Mouse (Mus musculus) liver, embryonic 14.5 days (tissue): ENCODE data around the gene Dock9. TPM values are rescaled to one million over a fixed set of nuclear protein-coding genes. Genes with fewer than 3 reads are reported as not detected.

Experiments
- ATAC-seq: fragments of 200-750 bp; cut with Nextera tagmentation; 2 replicates; pipeline ENCODE4 v1.8.0; 2017; ENCODE audit warnings: moderate number of reproducible peaks, mild to moderate bottlenecking, moderate library complexity; ENCODE audit not compliant: insufficient read depth
- DNase-seq, 3 experiments: peaks; one replicate each; pipeline ENCODE4 v3.0.0-alpha.2; 2012 to 2013; ENCODE audit warnings: low read depth in 3 of 3, low spot score in 3 of 3
- H3K27ac ChIP-seq: fragments of 300-500 bp; sonication (generic); 2 replicates; pipeline ENCODE4 v1.5.1; 2014; ENCODE audit warnings: moderate library complexity, mild to moderate bottlenecking, control low read depth, inconsistent platforms
- H3K27me3 ChIP-seq: fragments of 300-500 bp; sonication (generic); 2 replicates; pipeline ENCODE4 v1.6.1; 2014; ENCODE audit warnings: mild to moderate bottlenecking, low read length, moderate library complexity; ENCODE audit not compliant: control insufficient read depth, insufficient read depth
- H3K36me3 ChIP-seq: fragments of 300-500 bp; sonication (generic); replicated peaks from 2 replicates; pipeline ENCODE4 v1.6.1; 2014; ENCODE audit warnings: low read depth; ENCODE audit not compliant: control insufficient read depth, insufficient read depth
- H3K4me1 ChIP-seq, 2 experiments: fragments of 200-500 bp in 1 of 2; fragments of 300-500 bp in 1 of 2; sonication (generic) in 1 of 2; replicated peaks; 2 replicates each; pipeline ENCODE4 v1.6.1; 2012 to 2014; ENCODE audit warnings: antibody characterized with exemption in 1 of 2, inconsistent platforms in 1 of 2, low read length in 1 of 2; ENCODE audit not compliant: control insufficient read depth in 2 of 2, insufficient read depth in 2 of 2
- H3K4me2 ChIP-seq: fragments of 300-500 bp; sonication (generic); 2 replicates; pipeline ENCODE4 v1.6.1; 2014; ENCODE audit warnings: low read depth, mild to moderate bottlenecking, control low read depth, moderate library complexity
- H3K4me3 ChIP-seq, 2 experiments: fragments of 200-500 bp in 1 of 2; fragments of 300-500 bp in 1 of 2; sonication (generic) in 1 of 2; 2 replicates each; pipeline ENCODE4 v1.5.1; 2012 to 2014; ENCODE audit warnings: low read depth in 2 of 2, low read length in 2 of 2, mild to moderate bottlenecking in 2 of 2, control low read depth in 1 of 2, inconsistent platforms in 1 of 2, moderate library complexity in 1 of 2; ENCODE audit not compliant: insufficient read depth in 1 of 2
- H3K9ac ChIP-seq: fragments of 300-500 bp; sonication (generic); replicated peaks from 2 replicates; pipeline ENCODE4 v1.6.1; 2014; ENCODE audit warnings: mild to moderate bottlenecking, control low read depth, moderate library complexity
- H3K9me3 ChIP-seq: fragments of 300-500 bp; sonication (generic); 2 replicates; pipeline ENCODE4 v1.6.1; 2016; ENCODE audit warnings: low read length, mixed read lengths; ENCODE audit not compliant: control insufficient read depth
- CTCF ChIP-seq: IDR thresholded peaks from 2 replicates; pipeline ENCODE4 v1.5.1; 2016; ENCODE audit warnings: antibody characterized with exemption, low read depth, control low read depth
- EP300 ChIP-seq: IDR thresholded peaks from 2 replicates; pipeline ENCODE4 v1.6.1; 2016; ENCODE audit warnings: antibody characterized with exemption, low read depth
- WGBS: fragments of 180-500 bp; shearing (Covaris S2); extraction: QIAGEN DNeasy Blood & Tissue Kit; methylation state at CpG from one replicate; pipeline ENCODE4 v1.1.7; 2014; ENCODE audit not compliant: insufficient replicate concordance; 5-methylcytosine and 5-hydroxymethylcytosine counted together
- polyA plus RNA-seq, 2 experiments: library from polyadenylated mRNA; depleted of rRNA in 1 of 2; stranded (reverse) in 1 of 2; unstranded in 1 of 2; fragments of >200 nt; fragmentation: Nextera tagmentation in 1 of 2; extraction: Ambion mirVana in 1 of 2; gene quantifications; 2 replicates each; pipeline versions ENCODE4 v1.2.1 to v1.2.3; 2012 to 2014

Gene Dock9
- polyA plus RNA-seq, 2 experiments, result 1.2 to 1.8 TPM

- Histone ChIP-seq H3K9me3 (no peaks in the 10 kb centered on the region), H3K36me3 (no peaks in the 10 kb centered on the region), H3K4me3 (no peak overlapping the region), H3K9ac (no peak overlapping the region), H3K4me2 (no peak overlapping the region), H3K4me1 (no peaks in the 10 kb centered on the region), H3K27me3 (no peaks in the 10 kb centered on the region), H3K27ac (no peak overlapping the region)
- no peak for TF ChIP-seq CTCF
- TF ChIP-seq EP300, result no peak
- ATAC-seq (no peak), DNase-seq (no peak)
- WGBS, result 67% methylated on average over 9 of the region's 9 CpGs
These were observed 53.7 kb downstream of the Dock9 start for GRCm38 (mm10) chr14:121743787-121744417.

- no peak overlapping the region for H3K4me2 ChIP-seq
- DNase-seq, result no peak
- H3K27ac ChIP-seq, result no peak overlapping the region
- H3K4me3 ChIP-seq, result no peak overlapping the region
- H3K4me1 ChIP-seq, result no peaks in the 10 kb centered on the region
- WGBS, result 41% methylated on average over 24 of the region's 24 CpGs
- no peaks in the 10 kb centered on the region for H3K27me3 ChIP-seq
- TF ChIP-seq CTCF (no peak), EP300 (no peak)
- no peak overlapping the region for H3K9ac ChIP-seq
- H3K9me3 ChIP-seq, result no peaks in the 10 kb centered on the region
- no peak for ATAC-seq
- H3K36me3 ChIP-seq, result no peaks in the 10 kb centered on the region
These were observed 58.9 kb downstream of the Dock9 start for GRCm38 (mm10) chr14:121738431-121739403.

GRCm38 (mm10) chr14:121737277-121737676 is 60.4 kb downstream of the Dock9 start:
- no peak overlapping the region for H3K27ac ChIP-seq
- H3K36me3 ChIP-seq, result no peaks in the 10 kb centered on the region
- WGBS, result 77% methylated on average over 8 of the region's 8 CpGs
- no peak overlapping the region for H3K9ac ChIP-seq
- H3K9me3 ChIP-seq, result no peaks in the 10 kb centered on the region
- ATAC-seq (no peak), DNase-seq (no peak)
- no peaks in the 10 kb centered on the region for H3K27me3 ChIP-seq
- TF ChIP-seq EP300, result no peak
- TF ChIP-seq CTCF, result no peak
- H3K4me1 ChIP-seq, result peaks cover 0 to 1% of the 10 kb centered on the region in 2 experiments; a peak in 1 of 4 replicates
- H3K4me2 ChIP-seq, result no peak overlapping the region
- no peak overlapping the region for H3K4me3 ChIP-seq

- Histone ChIP-seq H3K4me2 (no peak overlapping the region), H3K27ac (no peak overlapping the region), H3K9me3 (no peaks in the 10 kb centered on the region), H3K27me3 (no peaks in the 10 kb centered on the region), H3K4me1 (peaks cover 0 to 11% of the 10 kb centered on the region in 2 experiments; a peak in 2 of 4 replicates), H3K4me3 (no peak overlapping the region), H3K9ac (no peak overlapping the region), H3K36me3 (no peaks in the 10 kb centered on the region)
- peak in 1 of 3 experiments; percentile 11 for DNase-seq
- ATAC-seq, result no peak
- peak; percentile 65 for TF ChIP-seq CTCF
- no peak for TF ChIP-seq EP300
- 59% methylated on average over 7 of the region's 7 CpGs for WGBS
These were observed 62.0 kb downstream of the Dock9 start for GRCm38 (mm10) chr14:121735678-121736077.

- Histone ChIP-seq H3K4me1 (peaks cover 0 to 11% of the 10 kb centered on the region in 2 experiments; a peak in 2 of 4 replicates), H3K27me3 (no peaks in the 10 kb centered on the region), H3K27ac (no peak overlapping the region), H3K4me3 (no peak overlapping the region), H3K9ac (no peak overlapping the region), H3K9me3 (no peaks in the 10 kb centered on the region), H3K36me3 (no peaks in the 10 kb centered on the region), H3K4me2 (no peak overlapping the region)
- TF ChIP-seq EP300 (no peak), CTCF (no peak)
- WGBS, result 70% methylated on average over 7 of the region's 7 CpGs
- DNase-seq (no peak), ATAC-seq (no peak)
These were observed 63.4 kb downstream of the Dock9 start for GRCm38 (mm10) chr14:121734217-121734616.
